Mouse (Mus musculus) G1E (cell line): Measurements from ENCODE around the gene Gnl2.

ENCODE experiments used
- CTCF ChIP-seq: IDR thresholded peaks from 2 replicates; pipeline ENCODE4 v1.5.1; 2012; ENCODE audit warnings: low read depth, low read length, inconsistent platforms, mixed read lengths
- GATA1 ChIP-seq: IDR thresholded peaks from 2 replicates; pipeline ENCODE4 v1.6.1; 2012; ENCODE audit warnings: borderline replicate concordance, low read length, inconsistent platforms, mixed read lengths
- GATA2 ChIP-seq: IDR thresholded peaks from 2 replicates; pipeline ENCODE4 v1.6.1; 2012; ENCODE audit warnings: low read depth, low read length, inconsistent platforms, borderline replicate concordance
- POLR2AphosphoS5 ChIP-seq: IDR thresholded peaks from 2 replicates; pipeline ENCODE4 v1.6.1; 2012; ENCODE audit warnings: low read depth, low read length, inconsistent platforms; ENCODE audit not compliant: insufficient replicate concordance
- TAL1 ChIP-seq: conservative IDR thresholded peaks from 2 replicates; pipeline ENCODE4 v1.6.1; 2012; ENCODE audit warnings: low read depth, low read length, inconsistent platforms, mixed read lengths

DNA sequence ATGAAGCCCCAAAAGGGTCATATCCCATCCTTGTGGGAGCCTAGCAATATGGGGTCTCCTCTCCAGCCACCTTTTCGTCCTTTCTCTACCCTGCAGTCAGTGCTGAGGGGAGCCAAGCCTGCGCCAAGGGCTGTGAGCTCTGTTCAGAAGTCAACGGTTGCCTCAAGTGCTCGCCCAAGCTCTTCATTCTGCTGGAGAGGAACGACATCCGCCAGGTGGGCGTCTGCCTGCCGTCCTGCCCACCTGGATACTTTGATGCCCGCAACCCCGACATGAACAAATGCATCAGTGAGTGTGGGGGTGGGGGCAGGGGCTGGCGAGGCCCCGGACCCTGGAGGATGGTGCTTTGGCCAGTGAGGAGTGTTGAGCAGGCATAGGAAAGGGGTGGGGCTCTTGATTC, 11.5 kb upstream of the Gnl2 start:
- TF ChIP-seq CTCF (no peak), GATA1 (no peak), TAL1 (no peak), GATA2 (no peak), POLR2AphosphoS5 (no peak)
